Mouse (Mus musculus): Measurements from ENCODE around the gene St14. TPM values are rescaled to one million over a fixed set of nuclear protein-coding genes. Genes with fewer than 3 reads are reported as not detected.

The St14 gene
- total and polyA plus RNA-seq, 3 experiments = 0.25 to 1.2 (median 0.55) TPM

DNA sequence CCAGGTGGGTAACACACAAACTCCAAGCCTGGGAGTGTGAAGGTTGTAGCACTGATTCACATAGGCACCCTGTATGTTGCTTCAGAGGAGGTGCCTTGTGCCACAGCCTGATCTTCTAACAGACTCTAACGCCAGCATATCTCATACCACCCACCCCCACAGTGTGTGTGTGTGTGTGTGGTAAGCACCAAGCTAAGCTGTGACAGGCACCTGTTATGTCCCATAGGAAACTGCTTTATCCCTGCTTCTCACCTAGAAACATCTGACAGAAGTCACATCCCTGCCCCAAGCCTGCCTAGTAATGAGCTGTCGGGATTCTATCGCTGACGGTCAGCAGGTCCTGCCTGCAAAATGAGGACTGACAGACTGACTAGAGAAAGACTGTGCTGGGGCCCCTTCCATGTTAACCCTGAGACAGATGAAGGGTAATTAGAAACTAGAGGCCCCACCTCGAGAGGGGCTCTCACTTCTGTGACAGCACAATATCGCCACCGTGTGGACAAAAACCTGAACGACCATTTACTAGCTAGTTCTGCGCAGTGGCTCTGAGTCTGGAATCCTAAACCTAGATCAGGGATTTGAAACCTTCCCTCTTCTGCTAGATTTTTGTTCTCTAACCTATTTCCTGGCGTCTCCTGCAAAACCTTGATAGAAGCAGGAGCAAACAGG lies 45.4 kb downstream of the St14 start:
- DNase-seq = peak; percentile 38 to 64

DNA sequence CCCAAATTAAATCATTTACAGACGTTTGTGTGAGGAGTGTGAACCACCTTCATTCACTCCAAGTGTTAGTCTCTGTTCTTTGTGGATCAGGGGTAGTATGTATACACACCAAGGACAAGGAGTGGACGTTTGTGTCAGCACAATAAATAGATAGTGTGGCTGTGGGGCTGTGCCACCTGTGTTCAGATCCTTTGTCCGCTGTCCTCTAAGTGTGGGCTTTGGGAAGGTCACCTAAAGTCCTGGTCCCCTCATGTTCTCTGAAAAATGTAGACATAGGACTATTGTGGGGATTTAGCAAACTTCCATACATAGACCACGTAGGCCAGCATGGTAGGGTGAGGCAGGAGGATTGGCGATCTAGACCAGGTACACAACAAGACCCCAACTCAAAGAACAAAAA lies 46.1 kb downstream of the St14 start:
- no peak overlapping the region for H3K27ac ChIP-seq
- no peaks in the 10 kb centered on the region for H3K27me3 ChIP-seq (ENCODE audit: control insufficient read depth, insufficient read depth, low read length)
- intact Hi-C loops (cut with DNase I) = loop anchor here (10.0 kb wide), 1 partner anchor 641 kb away; no protein-coding TSS in a partner anchor
- TF ChIP-seq CTCF (IDR thresholded peaks at IDR 0.05) (no peak), POLR2A (IDR thresholded peaks at IDR 0.05; ENCODE audit: insufficient read depth, low read depth, low read length) (no peak), EP300 (IDR thresholded peaks at IDR 0.05; ENCODE audit: insufficient read depth, low read depth, low read length) (no peak)
- no peak overlapping the region for H3K9ac ChIP-seq (ENCODE audit: low read depth, low read length)
- WGBS = 79% methylated on average over 5 of the region's 5 CpGs
- no peaks in the 10 kb centered on the region for H3K79me2 ChIP-seq (replicated peaks; ENCODE audit: control insufficient read depth, insufficient read depth, low read length)
- no peak overlapping the region for H3K4me3 ChIP-seq
- no peaks in the 10 kb centered on the region for H3K36me3 ChIP-seq (ENCODE audit: control insufficient read depth, insufficient read depth, low read length)
- DNase-seq = no peak
- no peaks in the 10 kb centered on the region; the same call in 1 of the 2 replicates for H3K4me1 ChIP-seq (ENCODE audit: control insufficient read depth, insufficient read depth, low read length)

More for the DNA sequence above, 45.4 kb downstream of the St14 start:
- no peaks in the 10 kb centered on the region for H3K79me2 ChIP-seq (replicated peaks; ENCODE audit: control insufficient read depth, insufficient read depth, low read length)
- H3K27ac ChIP-seq = no peak overlapping the region
- intact Hi-C loops (cut with DNase I) = loop anchor here (1.0 to 10.0 kb wide), 2 partner anchors 606 to 641 kb away; no protein-coding TSS in a partner anchor
- H3K27me3 ChIP-seq (ENCODE audit: control insufficient read depth, insufficient read depth, low read length) = no peaks in the 10 kb centered on the region
- no peaks in the 10 kb centered on the region; the same call in 1 of the 2 replicates for H3K4me1 ChIP-seq (ENCODE audit: control insufficient read depth, insufficient read depth, low read length)
- H3K36me3 ChIP-seq (ENCODE audit: control insufficient read depth, insufficient read depth, low read length) = no peaks in the 10 kb centered on the region
- TF ChIP-seq POLR2A (IDR thresholded peaks at IDR 0.05; ENCODE audit: insufficient read depth, low read depth, low read length) (no peak), CTCF (IDR thresholded peaks at IDR 0.05) (peak; percentile 89), EP300 (IDR thresholded peaks at IDR 0.05; ENCODE audit: insufficient read depth, low read depth, low read length) (no peak)
- H3K4me3 ChIP-seq = no peak overlapping the region
- 18% methylated on average over 10 of the region's 10 CpGs for WGBS
- no peak overlapping the region for H3K9ac ChIP-seq (ENCODE audit: low read depth, low read length)

DNA sequence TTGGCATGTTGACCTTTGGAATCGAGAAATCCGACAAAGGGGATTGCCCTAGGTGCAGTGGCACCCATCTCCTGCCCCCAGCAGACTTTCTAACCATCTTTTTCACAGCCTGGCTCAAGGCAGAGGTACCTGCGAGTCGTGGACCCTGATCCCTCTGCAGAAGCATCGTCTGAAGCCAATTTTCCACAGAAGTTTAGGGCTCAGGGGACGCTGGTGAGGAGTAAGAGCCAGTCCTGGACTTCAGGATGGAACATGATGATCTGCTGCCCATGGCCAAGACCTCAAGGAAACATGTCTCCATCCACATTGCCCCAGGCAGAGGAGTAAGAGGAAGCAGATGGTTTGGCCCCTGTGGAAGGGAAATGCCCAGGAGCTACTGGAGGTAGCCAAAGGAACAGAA lies 48.9 kb downstream of the St14 start:
- no peak for DNase-seq
- Histone ChIP-seq H3K4me1 (ENCODE audit: control insufficient read depth, insufficient read depth, low read length) (no peaks in the 10 kb centered on the region; the same call in 1 of the 2 replicates), H3K27ac (no peak overlapping the region), H3K27me3 (ENCODE audit: control insufficient read depth, insufficient read depth, low read length) (no peaks in the 10 kb centered on the region), H3K4me3 (no peak overlapping the region), H3K36me3 (ENCODE audit: control insufficient read depth, insufficient read depth, low read length) (no peaks in the 10 kb centered on the region), H3K9ac (ENCODE audit: low read depth, low read length) (no peak overlapping the region), H3K79me2 (replicated peaks; ENCODE audit: control insufficient read depth, insufficient read depth, low read length) (no peaks in the 10 kb centered on the region)
- 76% methylated on average over 6 of the region's 6 CpGs for WGBS
- intact Hi-C loops (cut with DNase I) = loop anchor here (1.0 to 10.0 kb wide), 3 partner anchors 125 to 638 kb away; no protein-coding TSS in a partner anchor
- TF ChIP-seq EP300 (IDR thresholded peaks at IDR 0.05; ENCODE audit: insufficient read depth, low read depth, low read length) (no peak), CTCF (IDR thresholded peaks at IDR 0.05) (no peak), POLR2A (IDR thresholded peaks at IDR 0.05; ENCODE audit: insufficient read depth, low read depth, low read length) (no peak)

DNA sequence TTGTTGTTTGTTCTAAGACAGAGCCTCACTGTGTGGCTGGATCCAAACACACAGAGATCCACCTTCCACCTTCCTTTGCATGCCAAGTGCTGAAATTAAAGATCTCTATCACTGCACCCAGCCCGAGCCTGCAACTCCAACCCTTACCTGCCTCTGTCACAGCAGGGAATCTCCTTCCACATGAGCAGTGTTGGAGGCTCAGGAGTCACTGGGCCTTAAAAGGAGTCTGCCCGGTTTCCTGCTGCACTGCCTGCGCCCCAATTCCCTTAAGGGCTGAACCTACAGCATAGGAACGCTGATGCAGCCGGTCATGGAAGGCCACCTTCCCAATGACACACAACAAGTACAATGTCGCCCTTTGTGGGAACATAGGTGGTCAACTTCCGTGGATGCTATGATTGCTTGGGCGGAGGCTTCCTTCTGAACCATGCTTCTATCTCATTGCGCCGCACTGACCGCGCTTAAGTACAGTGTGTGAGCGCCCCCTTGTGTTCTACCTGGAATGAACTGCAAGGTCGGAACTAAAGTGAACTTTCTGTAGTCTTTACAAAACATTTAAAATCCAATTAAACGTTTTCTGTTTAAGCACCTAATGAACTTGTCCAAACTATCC lies 49.5 kb downstream of the St14 start:
- Histone ChIP-seq H3K4me3 (no peak overlapping the region), H3K79me2 (replicated peaks; ENCODE audit: control insufficient read depth, insufficient read depth, low read length) (no peaks in the 10 kb centered on the region), H3K36me3 (ENCODE audit: control insufficient read depth, insufficient read depth, low read length) (no peaks in the 10 kb centered on the region), H3K9ac (ENCODE audit: low read depth, low read length) (no peak overlapping the region), H3K4me1 (ENCODE audit: control insufficient read depth, insufficient read depth, low read length) (no peaks in the 10 kb centered on the region; the same call in 1 of the 2 replicates), H3K27ac (no peak overlapping the region), H3K27me3 (ENCODE audit: control insufficient read depth, insufficient read depth, low read length) (no peaks in the 10 kb centered on the region)
- peak; percentile 69 to 78 for DNase-seq
- TF ChIP-seq EP300 (IDR thresholded peaks at IDR 0.05; ENCODE audit: insufficient read depth, low read depth, low read length) = 0 out of 2 replicates have a peak, but pooled peaks have one; percentile 50
- TF ChIP-seq POLR2A (IDR thresholded peaks at IDR 0.05; ENCODE audit: insufficient read depth, low read depth, low read length) = no peak
- TF ChIP-seq CTCF (IDR thresholded peaks at IDR 0.05) = peak; percentile 92
- intact Hi-C loops (cut with DNase I) = loop anchor here (1.0 to 10.0 kb wide), 3 partner anchors 125 to 637 kb away; no protein-coding TSS in a partner anchor
- 15% methylated on average over 15 of the region's 15 CpGs for WGBS

DNA sequence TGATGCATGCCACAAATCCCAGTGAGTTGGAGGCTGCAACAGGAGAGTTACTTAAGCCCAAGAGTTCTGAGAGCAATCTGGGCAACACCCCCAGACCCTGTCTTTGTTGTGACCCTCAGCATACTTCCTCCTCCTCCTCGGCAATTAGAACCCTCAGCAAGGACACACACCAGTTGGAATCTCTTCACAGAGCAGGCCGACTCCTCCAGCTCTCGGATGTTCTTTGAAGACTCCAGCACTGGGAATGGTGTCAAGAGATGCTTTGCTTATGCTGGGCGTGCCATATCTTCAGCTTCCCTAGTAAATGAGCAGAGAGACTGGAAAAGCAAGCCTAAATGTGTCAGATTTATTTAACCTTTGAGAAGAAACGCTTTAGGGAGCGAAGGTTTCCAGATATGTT lies 50.9 kb downstream of the St14 start:
- no peak for DNase-seq
- 66% methylated on average over 6 of the region's 6 CpGs for WGBS
- Histone ChIP-seq H3K36me3 (ENCODE audit: control insufficient read depth, insufficient read depth, low read length) (no peaks in the 10 kb centered on the region), H3K4me3 (no peak overlapping the region), H3K27me3 (ENCODE audit: control insufficient read depth, insufficient read depth, low read length) (no peaks in the 10 kb centered on the region), H3K9ac (ENCODE audit: low read depth, low read length) (no peak overlapping the region), H3K27ac (no peak overlapping the region), H3K4me1 (ENCODE audit: control insufficient read depth, insufficient read depth, low read length) (no peaks in the 10 kb centered on the region; the same call in 1 of the 2 replicates), H3K79me2 (replicated peaks; ENCODE audit: control insufficient read depth, insufficient read depth, low read length) (no peaks in the 10 kb centered on the region)
- TF ChIP-seq POLR2A (IDR thresholded peaks at IDR 0.05; ENCODE audit: insufficient read depth, low read depth, low read length) (no peak), CTCF (IDR thresholded peaks at IDR 0.05) (no peak), EP300 (IDR thresholded peaks at IDR 0.05; ENCODE audit: insufficient read depth, low read depth, low read length) (no peak)
- intact Hi-C loops (cut with DNase I) = loop anchor here (5.0 to 10.0 kb wide), 2 partner anchors 123 to 636 kb away; no protein-coding TSS in a partner anchor
